Mouse (Mus musculus) spleen, adult 2 months (tissue): ENCODE results near the gene Gpx5. TPM values are rescaled to one million over a fixed set of nuclear protein-coding genes. Genes with fewer than 3 reads are reported as not detected.

Experiments used
- DNase-seq, 2 experiments: peaks; one replicate each; pipeline versions ENCODE4 v3.0.0 to v3.0.0-alpha.2; 2012 to 2021; ENCODE audit warnings: low spot score in 2 of 2, low read depth in 1 of 2
- H3K27ac ChIP-seq: fragments of 200-500 bp; 2 replicates; pipeline ENCODE4 v1.5.1; 2012; ENCODE audit warnings: low read length, inconsistent platforms; ENCODE audit not compliant: insufficient read depth
- H3K27me3 ChIP-seq: fragments of 200-500 bp; 2 replicates; pipeline ENCODE4 v1.6.1; 2012; ENCODE audit warnings: mild to moderate bottlenecking, moderate library complexity, low read length, inconsistent platforms; ENCODE audit not compliant: control insufficient read depth, insufficient read depth
- H3K36me3 ChIP-seq: fragments of 200-500 bp; 2 replicates; pipeline ENCODE4 v1.6.1; 2012; ENCODE audit warnings: mild to moderate bottlenecking, low read length, inconsistent platforms; ENCODE audit not compliant: control insufficient read depth, insufficient read depth
- H3K4me1 ChIP-seq: fragments of 200-500 bp; 2 replicates; pipeline ENCODE4 v1.6.1; 2011; ENCODE audit warnings: inconsistent platforms; ENCODE audit not compliant: control insufficient read depth, insufficient read depth, insufficient read length
- H3K4me3 ChIP-seq: fragments of 200-500 bp; 2 replicates; pipeline ENCODE4 v1.5.1; 2011; ENCODE audit warnings: mild to moderate bottlenecking, inconsistent platforms; ENCODE audit not compliant: insufficient read depth, insufficient read length; ENCODE audit errors: extremely low read depth
- CTCF ChIP-seq: fragments of 200-500 bp; IDR thresholded peaks from 2 replicates; pipeline ENCODE4 v1.5.1; 2011; ENCODE audit warnings: mild to moderate bottlenecking, inconsistent platforms; ENCODE audit not compliant: insufficient read depth, insufficient read length, insufficient replicate concordance; ENCODE audit errors: extremely low read depth
- POLR2A ChIP-seq: fragments of 200-500 bp; IDR thresholded peaks from 2 replicates; pipeline ENCODE4 v1.6.1; 2011; ENCODE audit warnings: low read depth, low read length, inconsistent platforms
- WGBS: fragments of 180-500 bp; shearing (Covaris S2); methylation state at CpG from one replicate; pipeline ENCODE4 v1.1.7; 2018; 5-methylcytosine and 5-hydroxymethylcytosine counted together
- polyA plus RNA-seq: library from polyadenylated mRNA; depleted of rRNA; stranded (reverse); fragments of >200 nt; gene quantifications from 2 replicates; pipeline ENCODE4 v1.2.3, GENCODE M21; 2012

Gpx5 gene
- polyA plus RNA-seq, 1 experiment: not detected

DNA sequence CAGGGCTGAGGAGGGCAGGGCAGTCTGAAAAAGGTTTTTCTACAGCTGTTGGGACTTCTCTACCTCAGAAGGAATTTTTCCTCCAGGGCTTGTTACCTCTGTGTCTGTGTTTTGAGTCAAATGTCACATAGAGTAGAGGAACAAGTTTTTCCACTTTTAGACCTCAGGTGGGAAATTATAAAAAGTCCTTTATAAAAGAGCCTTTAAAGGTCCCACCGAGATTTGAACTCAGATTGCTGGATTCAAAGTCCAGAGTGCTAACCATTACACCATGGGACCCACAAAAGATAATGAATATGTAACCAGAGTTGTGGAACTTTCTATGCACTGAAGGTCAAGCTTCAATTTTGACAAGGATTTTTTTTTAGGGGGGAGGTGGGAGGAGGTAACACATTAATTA is 24.3 kb downstream of the Gpx5 start:
- Histone ChIP-seq H3K4me3 (no peak overlapping the region), H3K36me3 (no peaks in the 10 kb centered on the region), H3K27me3 (no peaks in the 10 kb centered on the region; the same call in 1 of the 2 replicates), H3K27ac (no peak overlapping the region), H3K4me1 (no peaks in the 10 kb centered on the region)
- WGBS: 20% methylated on average over 1 of the region's 1 CpGs
- no peak for TF ChIP-seq CTCF
- TF ChIP-seq POLR2A: no peak
- no peak for DNase-seq

GRCm38 (mm10) chr13:21267541-21267940 is 25.0 kb downstream of the Gpx5 start:
- no peak for DNase-seq
- Histone ChIP-seq H3K36me3 (no peaks in the 10 kb centered on the region), H3K4me3 (no peak overlapping the region), H3K27me3 (no peaks in the 10 kb centered on the region; the same call in 1 of the 2 replicates), H3K4me1 (no peaks in the 10 kb centered on the region), H3K27ac (no peak overlapping the region)
- WGBS: 70% methylated on average over 4 of the region's 4 CpGs
- no peak for TF ChIP-seq POLR2A
- no peak for TF ChIP-seq CTCF

DNA sequence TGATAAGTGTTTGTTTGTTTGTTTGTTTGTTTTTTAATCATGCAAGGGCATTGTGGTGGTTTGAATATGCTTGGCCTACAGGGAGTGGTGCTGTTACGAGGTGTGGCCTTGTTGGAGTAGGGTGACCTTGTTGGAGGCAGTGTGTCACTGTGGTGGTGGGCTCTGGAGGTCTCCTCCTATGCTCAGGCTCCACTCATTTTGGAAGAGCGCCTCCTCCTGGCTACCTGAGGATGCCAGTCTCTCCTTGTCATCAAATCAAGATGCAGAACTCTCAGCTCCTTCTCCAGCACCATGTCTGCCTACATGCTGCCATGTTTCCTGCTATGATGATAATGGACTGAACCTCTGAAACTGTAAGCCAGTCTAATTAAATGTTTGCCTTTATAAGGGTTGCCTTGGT is 26.8 kb downstream of the Gpx5 start:
- H3K36me3 ChIP-seq: no peaks in the 10 kb centered on the region
- no peaks in the 10 kb centered on the region; the same call in 1 of the 2 replicates for H3K27me3 ChIP-seq
- no peak overlapping the region for H3K4me3 ChIP-seq
- no peaks in the 10 kb centered on the region for H3K4me1 ChIP-seq
- 95% methylated on average over 2 of the region's 2 CpGs for WGBS
- DNase-seq: no peak
- no peak for TF ChIP-seq POLR2A
- no peak for TF ChIP-seq CTCF
- no peak overlapping the region for H3K27ac ChIP-seq

GRCm38 (mm10) chr13:21264366-21264765 is 28.2 kb downstream of the Gpx5 start:
- no peak for DNase-seq
- WGBS: 12% methylated on average over 11 of the region's 11 CpGs
- H3K4me3 ChIP-seq: no peak overlapping the region
- H3K4me1 ChIP-seq: no peaks in the 10 kb centered on the region
- no peak overlapping the region for H3K27ac ChIP-seq
- no peaks in the 10 kb centered on the region for H3K36me3 ChIP-seq
- H3K27me3 ChIP-seq: peaks cover 2% of the 10 kb centered on the region; the same call in 1 of the 2 replicates
- TF ChIP-seq CTCF: no peak
- no peak for TF ChIP-seq POLR2A

GRCm38 (mm10) chr13:21263910-21264309 is 28.6 kb downstream of the Gpx5 start:
- no peaks in the 10 kb centered on the region for H3K36me3 ChIP-seq
- H3K27me3 ChIP-seq: peaks cover 4% of the 10 kb centered on the region
- no peak for TF ChIP-seq POLR2A
- TF ChIP-seq CTCF: no peak
- H3K27ac ChIP-seq: no peak overlapping the region
- no peaks in the 10 kb centered on the region for H3K4me1 ChIP-seq
- H3K4me3 ChIP-seq: no peak overlapping the region
- 9% methylated on average over 11 of the region's 11 CpGs for WGBS
- DNase-seq: no peak

- Histone ChIP-seq H3K4me3 (no peak overlapping the region), H3K27me3 (peaks cover 4% of the 10 kb centered on the region), H3K27ac (no peak overlapping the region), H3K4me1 (no peaks in the 10 kb centered on the region), H3K36me3 (no peaks in the 10 kb centered on the region)
- DNase-seq: no peak
- 54% methylated on average over 4 of the region's 4 CpGs for WGBS
- no peak for TF ChIP-seq CTCF
- TF ChIP-seq POLR2A: no peak
Observed at GRCm38 (mm10) chr13:21262787-21263461, 29.6 kb downstream of the Gpx5 start.

- no peak for TF ChIP-seq POLR2A
- TF ChIP-seq CTCF: no peak
- no peaks in the 10 kb centered on the region for H3K36me3 ChIP-seq
- 44% methylated on average over 5 of the region's 5 CpGs for WGBS
- no peak for DNase-seq
- no peak overlapping the region for H3K27ac ChIP-seq
- peaks cover 7% of the 10 kb centered on the region; the same call in 1 of the 2 replicates for H3K27me3 ChIP-seq
- no peak overlapping the region for H3K4me3 ChIP-seq
- H3K4me1 ChIP-seq: no peaks in the 10 kb centered on the region
Observed at GRCm38 (mm10) chr13:21260289-21260688, 32.2 kb downstream of the Gpx5 start.
